In genomic region chr6:72881619-72881979, GRCm38 (mm10) we compare ENCODE assay signal across 13 mouse cellular contexts. TPM values are rescaled to one million over a fixed set of nuclear protein-coding genes. Genes with fewer than 3 reads are reported as not detected.
DNase-seq lines count a peak whose midpoint lies in the region; ATAC-seq and TF ChIP-seq lines count a peak whose summit lies in the region.
"Had no signal": no experiment of that assay in that cellular context is flagged by ENCODE, and none has a peak within 500 bp of the region (broad histone marks: within the 10 kb centered on the region; RNA-seq: fewer than 3 reads in every experiment).

No protein-coding gene starts in this region.

- WGBS in heart, embryonic 11.5 days (ENCODE audit: insufficient replicate concordance) = 45% methylated on average over 1 of the region's 1 CpGs
- whole genome bisulfite sequencing in heart, embryonic 10.5 days = 50% methylated on average over 1 of the region's 1 CpGs
- 11% methylated on average over 1 of the region's 1 CpGs for WGBS in liver, embryonic 14.5 days (ENCODE audit: insufficient replicate concordance)

- H3K9me3 ChIP-seq in heart, embryonic 11.5 days (replicated peaks; ENCODE audit: control insufficient read depth, low read length) = no peaks in the 10 kb centered on the region
- no peaks in the 10 kb centered on the region for H3K9me3 ChIP-seq in heart, embryonic 10.5 days
- no peaks in the 10 kb centered on the region for H3K9me3 ChIP-seq in liver, embryonic 14.5 days (ENCODE audit: control insufficient read depth, low read length)

- H3K27me3 ChIP-seq in heart, embryonic 11.5 days (ENCODE audit: control insufficient read depth, insufficient read depth, low read length) = no peaks in the 10 kb centered on the region
- H3K27me3 ChIP-seq in heart, embryonic 10.5 days (ENCODE audit: insufficient read depth, poor library complexity, severe bottlenecking) = no peaks in the 10 kb centered on the region
- no peaks in the 10 kb centered on the region for H3K27me3 ChIP-seq in liver, embryonic 14.5 days (ENCODE audit: control insufficient read depth, insufficient read depth, low read length)

- no peak for TF ChIP-seq EP300 in liver, embryonic 14.5 days (IDR thresholded peaks at IDR 0.05; ENCODE audit: low read depth)

- DNase-seq in heart, embryonic 10.5 days (ENCODE audit: low spot score) = no peak
- peak; percentile 92 for DNase-seq in 416B (ENCODE audit: low read depth)
- peak; percentile 54 for DNase-seq in R1 (ENCODE audit: low read depth, low spot score)
- no peak for DNase-seq in liver, embryonic 14.5 days (ENCODE audit: low read depth in 3 of 3, low spot score in 3 of 3)
- DNase-seq in adipocyte (ENCODE audit: low spot score) = no peak
- no peak for DNase-seq in adrenal gland, adult 2 months
- no peak for DNase-seq in neural tube, embryonic 10.5 days (ENCODE audit: extremely low spot score, low spot score)
- DNase-seq: adrenal gland, postnatal 10 days; cerebellum, postnatal 14 days; gastrocnemius, postnatal 10 days; kidney, adult 11 months; thymus, postnatal 14 days had no signal

- no peak for TF ChIP-seq CTCF in liver, embryonic 14.5 days (IDR thresholded peaks at IDR 0.05; ENCODE audit: low read depth)

- H3K36me3 ChIP-seq in heart, embryonic 11.5 days (ENCODE audit: control insufficient read depth, insufficient read depth, low read length) = no peaks in the 10 kb centered on the region
- H3K36me3 ChIP-seq in heart, embryonic 10.5 days = no peaks in the 10 kb centered on the region
- H3K36me3 ChIP-seq in liver, embryonic 14.5 days (replicated peaks; ENCODE audit: control insufficient read depth, insufficient read depth, low read depth) = no peaks in the 10 kb centered on the region

- peak overlapping the region; percentile 12; the same call in 1 of the 2 replicates for H3K27ac ChIP-seq in heart, embryonic 11.5 days (ENCODE audit: low read depth, low read length)
- no peak overlapping the region for H3K27ac ChIP-seq in heart, embryonic 10.5 days
- H3K27ac ChIP-seq in liver, embryonic 14.5 days = no peak overlapping the region

- H3K4me1 ChIP-seq in heart, embryonic 11.5 days (ENCODE audit: control insufficient read depth, insufficient read depth, low read length) = peaks cover 16% of the 10 kb centered on the region
- H3K4me1 ChIP-seq in heart, embryonic 10.5 days = peaks cover 19% of the 10 kb centered on the region
- H3K4me1 ChIP-seq in liver, embryonic 14.5 days (replicated peaks; ENCODE audit: control insufficient read depth in 2 of 2, insufficient read depth in 2 of 2, low read length in 1 of 2) = peaks cover 8 to 22% of the 10 kb centered on the region in 2 experiments

- ATAC-seq in heart, embryonic 11.5 days (replicated peaks; ENCODE audit: insufficient number of reproducible peaks, low FRiP score, low TSS enrichment) = no peak
- peak; percentile 29; the same call in 1 of the 2 replicates for ATAC-seq in liver, embryonic 14.5 days (ENCODE audit: insufficient read depth)

- H3K4me3 ChIP-seq in heart, embryonic 11.5 days (ENCODE audit: low read depth, low read length) = no peak overlapping the region
- H3K4me3 ChIP-seq in heart, embryonic 10.5 days = no peak overlapping the region
- H3K4me3 ChIP-seq in liver, embryonic 14.5 days (ENCODE audit: insufficient read depth in 1 of 2, low read depth in 2 of 2, low read length in 2 of 2) = no peak overlapping the region

- H3K9ac ChIP-seq in heart, embryonic 11.5 days (ENCODE audit: low read depth, low read length) = no peak overlapping the region
- no peak overlapping the region for H3K9ac ChIP-seq in liver, embryonic 14.5 days (replicated peaks)

- H3K4me2 ChIP-seq in heart, embryonic 11.5 days = peak overlapping the region; percentile 37
- H3K4me2 ChIP-seq in liver, embryonic 14.5 days (ENCODE audit: low read depth) = peak overlapping the region; percentile 35

RNA-seq across cellular contexts. Expression of gene Kcmf1, which starts 18.2 kb away (rescaled TPM):
- 44.7 and 46.1 TPM in 2 replicates for polyA plus RNA-seq in heart, embryonic 11.5 days (2014; fragmentation: Nextera tagmentation; extraction: Ambion mirVana)
- polyA plus RNA-seq in heart, embryonic 10.5 days (2016; fragmentation: Nextera tagmentation; extraction: Ambion mirVana) = 37.4 and 37.7 TPM in 2 replicates
- 23.1 and 27.7 TPM in 2 replicates for polyA plus RNA-seq in liver, embryonic 14.5 days (2012; rRNA removed)
- 29.5 and 34.4 TPM in 2 replicates for polyA plus RNA-seq in liver, embryonic 14.5 days (2014; fragmentation: Nextera tagmentation; extraction: Ambion mirVana)
- 100 to 1,000 TPM in 1 of 2 experiments, 10 to 100 TPM in 1; 77.9 to 108 TPM for total RNA-seq in adrenal gland, adult 2 months (2021)
- 213 and 217 TPM in 2 replicates for polyA plus RNA-seq in adrenal gland, adult 2 months (2012; rRNA removed)

Comparison
In these comparisons a context has a peak if more than half of its experiments do, and no peak if none do; other contexts are left out.
1. DNase-seq: peak in 416B (single experiment) and R1 (single experiment); none in heart, embryonic 10.5 days (single experiment), liver, embryonic 14.5 days (0 of 3), adipocyte (single experiment), adrenal gland, adult 2 months (single experiment) and neural tube, embryonic 10.5 days (single experiment).